Mouse (Mus musculus) stomach, embryonic 14.5 days (tissue): ENCODE data around the gene Lpar2. TPM values are rescaled to one million over a fixed set of nuclear protein-coding genes. Genes with fewer than 3 reads are reported as not detected.

Experiments used
- ATAC-seq: fragments of 200-750 bp; cut with Nextera tagmentation; 2 replicates; pipeline ENCODE4 v1.8.0; 2017; ENCODE audit warnings: low read depth, moderate TSS enrichment; ENCODE audit not compliant: insufficient number of reproducible peaks, insufficient read depth, low FRiP score
- H3K27ac ChIP-seq: fragments of 300-500 bp; sonication (generic); 2 replicates; pipeline ENCODE4 v1.5.1; 2014; ENCODE audit warnings: mild to moderate bottlenecking, low read length, moderate library complexity, mixed read lengths
- H3K27me3 ChIP-seq: fragments of 300-500 bp; sonication (generic); 2 replicates; pipeline ENCODE4 v1.6.1; 2014; ENCODE audit warnings: low read length, control low read depth, mixed read lengths; ENCODE audit not compliant: control insufficient read depth, insufficient read depth
- H3K36me3 ChIP-seq: fragments of 300-500 bp; sonication (generic); 2 replicates; pipeline ENCODE4 v1.6.1; 2014; ENCODE audit warnings: mild to moderate bottlenecking, control low read depth, low read length, moderate library complexity, mixed read lengths; ENCODE audit not compliant: control insufficient read depth, insufficient read depth
- H3K4me1 ChIP-seq: fragments of 300-500 bp; sonication (generic); 2 replicates; pipeline ENCODE4 v1.6.1; 2014; ENCODE audit warnings: low read length, control low read depth, mixed read lengths; ENCODE audit not compliant: control insufficient read depth, insufficient read depth
- H3K4me2 ChIP-seq: fragments of 300-500 bp; sonication (generic); replicated peaks from 2 replicates; pipeline ENCODE4 v1.6.1; 2014; ENCODE audit warnings: low read depth, low read length, control low read depth
- H3K4me3 ChIP-seq: fragments of 300-500 bp; sonication (generic); 2 replicates; pipeline ENCODE4 v1.5.1; 2014; ENCODE audit warnings: low read depth, low read length, control low read depth
- H3K9ac ChIP-seq: fragments of 300-500 bp; sonication (generic); replicated peaks from 2 replicates; pipeline ENCODE4 v1.6.1; 2014; ENCODE audit warnings: low read depth, mild to moderate bottlenecking, control low read depth, low read length, moderate library complexity, mixed read lengths
- H3K9me3 ChIP-seq: fragments of 300-500 bp; sonication (generic); 2 replicates; pipeline ENCODE4 v1.6.1; 2016; ENCODE audit warnings: low read depth, low read length, control low read depth; ENCODE audit not compliant: control insufficient read depth
- WGBS: fragments of 180-500 bp; shearing (Covaris S2); extraction: QIAGEN DNeasy Blood & Tissue Kit; methylation state at CpG from one replicate; pipeline ENCODE4 v1.1.7; 2014; 5-methylcytosine and 5-hydroxymethylcytosine counted together
- polyA plus RNA-seq: library from polyadenylated mRNA; unstranded; fragments of >200 nt; fragmentation: Nextera tagmentation; extraction: Ambion mirVana; gene quantifications from 2 replicates; pipeline ENCODE4 v1.2.1, GENCODE M21; 2014

The Lpar2 gene
- polyA plus RNA-seq, 1 experiment from 2014 or later = 1.2 TPM

DNA sequence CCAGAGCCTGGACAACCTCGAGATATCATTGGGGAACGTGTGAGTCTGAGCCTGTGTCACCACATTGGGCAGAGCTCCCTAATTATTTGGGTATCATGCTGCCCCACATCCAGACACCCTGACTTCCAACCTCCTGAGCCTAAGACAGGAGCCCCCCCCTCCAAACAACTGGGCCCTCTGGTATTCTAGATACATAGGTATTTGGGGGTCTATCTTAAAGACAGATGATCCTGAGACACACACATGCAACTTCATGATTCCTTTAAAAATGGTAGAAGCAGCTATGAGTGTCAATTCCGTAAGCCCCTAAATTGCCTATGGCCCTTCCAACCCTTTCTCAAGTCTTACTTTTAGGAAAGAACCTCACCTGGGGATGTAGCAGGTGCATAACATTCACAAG lies 12.4 kb upstream of the Lpar2 start:
- peaks cover 44% of the 10 kb centered on the region for H3K36me3 ChIP-seq
- 0 out of 2 replicates have a peak overlapping the region, but pooled peaks have one; percentile 91 for H3K4me2 ChIP-seq

GRCm38 (mm10) chr8:69814881-69815280 lies 7.3 kb upstream of the Lpar2 start:
- Histone ChIP-seq H3K4me1 (no peaks in the 10 kb centered on the region), H3K9ac (no peak overlapping the region), H3K27me3 (no peaks in the 10 kb centered on the region), H3K9me3 (no peaks in the 10 kb centered on the region), H3K36me3 (peaks cover 29% of the 10 kb centered on the region), H3K4me3 (no peak overlapping the region), H3K27ac (no peak overlapping the region), H3K4me2 (no peak overlapping the region)
- ATAC-seq = no peak
- WGBS = 86% methylated on average over 2 of the region's 2 CpGs

More for the DNA sequence above, 12.4 kb upstream of the Lpar2 start:
- H3K9me3 ChIP-seq = no peaks in the 10 kb centered on the region
- WGBS = 63% methylated on average over 3 of the region's 3 CpGs
- no peak overlapping the region for H3K27ac ChIP-seq
- H3K4me1 ChIP-seq = no peaks in the 10 kb centered on the region
- H3K4me3 ChIP-seq = no peak overlapping the region
- no peak for ATAC-seq
- no peak overlapping the region for H3K9ac ChIP-seq
- H3K27me3 ChIP-seq = no peaks in the 10 kb centered on the region

DNA sequence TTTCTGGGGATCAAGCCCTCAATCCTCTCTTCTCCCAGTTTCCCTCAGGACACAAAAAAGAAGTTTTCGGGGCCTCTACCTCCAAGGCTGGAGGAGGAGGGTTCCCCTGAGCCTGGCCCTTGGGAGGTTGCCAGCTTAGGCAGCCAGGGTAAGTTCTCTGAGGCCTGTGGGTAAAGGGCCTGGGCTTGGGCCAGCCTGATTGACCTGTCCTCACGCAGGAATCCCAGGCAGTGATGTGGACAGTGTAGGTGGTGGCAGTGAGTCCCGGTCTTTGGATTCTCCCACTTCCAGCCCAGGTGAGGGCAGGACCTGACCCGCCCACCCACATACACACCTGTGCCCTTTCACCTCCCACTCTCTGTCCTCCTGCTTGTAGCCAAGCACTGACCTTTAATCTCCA lies 6.8 kb upstream of the Lpar2 start:
- WGBS = 88% methylated on average over 4 of the region's 4 CpGs
- H3K36me3 ChIP-seq = peaks cover 29% of the 10 kb centered on the region
- no peak for ATAC-seq

DNA sequence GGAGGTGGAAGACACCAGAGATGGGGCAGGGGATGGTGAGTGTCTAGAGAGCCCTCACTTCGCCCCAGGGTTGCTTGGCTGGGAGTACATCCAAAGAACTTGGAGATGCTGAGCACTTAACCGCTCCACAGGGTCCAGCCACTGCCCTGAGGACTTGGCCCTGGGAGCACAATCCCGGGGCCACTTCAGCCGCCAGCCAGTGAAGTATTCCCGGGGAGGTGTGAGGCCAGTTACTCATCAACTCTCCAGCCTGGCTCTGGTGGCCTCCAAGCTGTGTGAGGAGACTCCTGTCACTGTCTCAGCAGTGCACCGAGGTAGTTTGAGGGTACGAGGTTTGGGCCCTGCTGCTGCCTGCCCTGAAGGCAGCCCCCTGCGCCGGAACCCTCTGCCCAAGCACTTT lies 1.8 kb upstream of the Lpar2 start:
- H3K4me2 ChIP-seq = no peak overlapping the region
- H3K9me3 ChIP-seq = no peaks in the 10 kb centered on the region
- ATAC-seq = no peak
- 0 out of 2 replicates have a peak, but pooled peaks cover 4% of the 10 kb centered on the region for H3K4me1 ChIP-seq
- no peak overlapping the region for H3K27ac ChIP-seq
- no peaks in the 10 kb centered on the region for H3K27me3 ChIP-seq
- no peak overlapping the region for H3K4me3 ChIP-seq
- H3K36me3 ChIP-seq = peaks cover 18% of the 10 kb centered on the region
- whole genome bisulfite sequencing = 70% methylated on average over 9 of the region's 9 CpGs
- no peak overlapping the region for H3K9ac ChIP-seq

More for the DNA sequence above, 6.8 kb upstream of the Lpar2 start:
- Histone ChIP-seq H3K4me1 (no peaks in the 10 kb centered on the region), H3K4me2 (no peak overlapping the region), H3K9me3 (no peaks in the 10 kb centered on the region), H3K27me3 (no peaks in the 10 kb centered on the region), H3K9ac (no peak overlapping the region), H3K27ac (no peak overlapping the region), H3K4me3 (no peak overlapping the region)

- Histone ChIP-seq H3K4me3 (peak overlapping the region; percentile 57), H3K27ac (peak overlapping the region; percentile 29; the same call in 1 of the 2 replicates)
- 0% methylated on average over 16 of the region's 22 CpGs for WGBS
These were observed 251 bp upstream of the Lpar2 start for GRCm38 (mm10) chr8:69821971-69822385.

DNA sequence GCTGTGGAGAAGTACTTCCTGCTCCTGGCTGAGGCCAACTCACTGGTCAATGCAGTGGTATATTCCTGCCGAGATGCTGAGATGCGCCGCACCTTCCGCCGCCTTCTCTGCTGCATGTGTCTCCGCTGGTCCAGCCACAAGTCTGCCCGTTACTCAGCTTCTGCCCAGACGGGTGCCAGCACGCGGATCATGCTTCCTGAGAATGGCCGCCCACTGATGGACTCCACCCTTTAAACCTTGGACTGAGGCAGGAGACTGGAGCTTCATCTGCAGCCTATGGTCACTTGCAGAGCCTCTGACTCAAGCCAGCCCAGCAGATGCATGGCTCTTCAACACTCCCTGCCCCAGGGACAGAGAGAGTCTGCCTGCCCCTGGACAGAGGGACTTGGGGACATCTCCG lies 4.1 kb downstream of the Lpar2 start:
- Histone ChIP-seq H3K27me3 (no peaks in the 10 kb centered on the region), H3K4me2 (no peak overlapping the region), H3K4me3 (no peak overlapping the region), H3K4me1 (0 out of 2 replicates have a peak, but pooled peaks cover 4% of the 10 kb centered on the region), H3K9ac (no peak overlapping the region), H3K9me3 (no peaks in the 10 kb centered on the region), H3K36me3 (peaks cover 6% of the 10 kb centered on the region; the same call in 1 of the 2 replicates), H3K27ac (no peak overlapping the region)
- ATAC-seq = no peak
- WGBS = 89% methylated on average over 12 of the region's 12 CpGs

More at GRCm38 (mm10) chr8:69821971-69822385, 251 bp upstream of the Lpar2 start:
- 0 out of 2 replicates have a peak, but pooled peaks cover 4% of the 10 kb centered on the region for H3K4me1 ChIP-seq
- H3K27me3 ChIP-seq = no peaks in the 10 kb centered on the region
- peak overlapping the region; percentile 72 for H3K4me2 ChIP-seq
- 0 out of 2 replicates have a peak overlapping the region, but pooled peaks have one; percentile 22 for H3K9ac ChIP-seq
- peak; percentile 75 for ATAC-seq
- no peaks in the 10 kb centered on the region for H3K9me3 ChIP-seq
- H3K36me3 ChIP-seq = peaks cover 14% of the 10 kb centered on the region

GRCm38 (mm10) chr8:69832298-69832853 lies 10.1 kb downstream of the Lpar2 start, which contains the start of gene Pbx4:
Gene Pbx4 (plus strand): TSS chr8:69832491.
- no peak within 1 kb of the TSS for H3K27ac ChIP-seq
- peaks cover 3% of the 10 kb centered on the region; the same call in 1 of the 2 replicates for H3K4me1 ChIP-seq
- 0% methylated on average over 38 of the region's 38 CpGs for WGBS
- H3K9ac ChIP-seq = peak within 1 kb of the TSS; percentile 28; the same call in 1 of the 2 replicates
- H3K27me3 ChIP-seq = no peaks in the 10 kb centered on the region
- H3K4me2 ChIP-seq = peak within 1 kb of the TSS; percentile 89
- ATAC-seq = peak; percentile 96
- 0 out of 2 replicates have a peak, but pooled peaks cover 2% of the 10 kb centered on the region for H3K36me3 ChIP-seq
- H3K4me3 ChIP-seq = peak within 1 kb of the TSS; percentile 56
- H3K9me3 ChIP-seq = no peaks in the 10 kb centered on the region

GRCm38 (mm10) chr8:69837057-69837682 lies 14.9 kb downstream of the Lpar2 start:
- Histone ChIP-seq H3K4me2 (no peak overlapping the region), H3K4me3 (no peak overlapping the region), H3K9ac (no peak overlapping the region), H3K36me3 (no peaks in the 10 kb centered on the region), H3K27ac (no peak overlapping the region), H3K9me3 (no peaks in the 10 kb centered on the region), H3K27me3 (no peaks in the 10 kb centered on the region), H3K4me1 (no peaks in the 10 kb centered on the region)
- no peak for ATAC-seq
- WGBS = 57% methylated on average over 8 of the region's 8 CpGs
